10 mouse cellular contexts compared by ENCODE assay signal in the genomic region with DNA sequence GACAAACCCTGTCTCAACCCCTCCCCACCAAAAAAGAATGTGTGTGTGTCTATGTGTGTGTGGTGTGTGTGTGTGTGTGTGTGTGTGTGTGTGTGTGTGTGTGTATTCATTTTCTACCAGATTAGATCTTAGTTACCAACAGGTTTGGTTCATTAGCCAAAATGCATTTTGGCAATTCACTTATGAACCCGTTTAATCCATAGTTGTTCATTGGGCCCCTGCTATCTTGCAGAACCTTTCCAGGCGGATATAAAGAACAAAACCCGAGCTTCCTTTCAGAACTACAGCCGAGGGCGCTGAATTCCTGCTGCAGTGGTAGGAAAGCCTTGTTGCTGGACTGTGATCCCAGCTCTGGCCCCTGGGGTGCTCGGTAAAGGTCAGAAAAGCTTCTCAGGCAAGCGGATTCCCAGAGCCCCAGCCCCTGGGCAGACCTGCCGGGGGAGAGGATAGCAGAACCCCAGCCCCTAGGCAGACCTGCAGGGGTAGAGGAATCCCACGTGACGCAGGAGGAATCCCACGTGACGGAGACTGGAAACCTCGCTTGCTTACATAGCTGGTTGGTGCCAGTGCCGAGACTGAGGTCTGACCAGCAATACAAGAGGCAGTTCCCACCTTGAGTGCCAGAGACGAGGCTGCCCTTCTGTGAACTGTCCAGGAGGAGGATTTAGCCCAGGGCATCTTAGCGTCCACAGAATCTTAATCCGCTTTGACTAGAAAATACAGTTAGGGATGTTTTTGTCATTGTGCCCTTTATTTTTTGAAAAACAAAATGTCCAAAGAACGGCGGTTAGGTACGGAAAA. TPM values are rescaled to one million over a fixed set of nuclear protein-coding genes. Genes with fewer than 3 reads are reported as not detected.
DNase-seq lines count a peak whose midpoint lies in the region; ATAC-seq and TF ChIP-seq lines count a peak whose summit lies in the region.
"Had no signal": no experiment of that assay in that cellular context is flagged by ENCODE, and none has a peak within 500 bp of the region (broad histone marks: within the 10 kb centered on the region; RNA-seq: fewer than 3 reads in every experiment).

No protein-coding gene starts in this region.

- H3K9ac ChIP-seq in hindbrain, embryonic 14.5 days = no peak overlapping the region
- H3K9ac ChIP-seq in hindbrain, embryonic 11.5 days (ENCODE audit: low read depth, low read length) = no peak overlapping the region
- H3K9ac ChIP-seq in heart, embryonic 15.5 days = no peak overlapping the region
- no peak overlapping the region for H3K9ac ChIP-seq in midbrain, postnatal 0 days (replicated peaks; ENCODE audit: low read length, poor library complexity, severe bottlenecking)

- no peak for ATAC-seq in hindbrain, embryonic 14.5 days (ENCODE audit: low FRiP score)
- no peak for ATAC-seq in hindbrain, embryonic 11.5 days (ENCODE audit: low FRiP score)
- no peak for ATAC-seq in heart, embryonic 15.5 days (replicated peaks; ENCODE audit: insufficient number of reproducible peaks, insufficient read depth, low FRiP score, low read depth)
- no peak for ATAC-seq in midbrain, postnatal 0 days (ENCODE audit: low FRiP score)
- no peak for ATAC-seq in erythroblast, adult 5-6 weeks (replicated peaks; ENCODE audit: low FRiP score, poor library complexity, severe bottlenecking)

- H3K36me3 ChIP-seq in hindbrain, embryonic 14.5 days (replicated peaks; ENCODE audit: control insufficient read depth, insufficient read depth) = no peaks in the 10 kb centered on the region
- no peaks in the 10 kb centered on the region for H3K36me3 ChIP-seq in hindbrain, embryonic 11.5 days (ENCODE audit: control insufficient read depth, insufficient read depth, low read length)
- no peaks in the 10 kb centered on the region for H3K36me3 ChIP-seq in forebrain, embryonic 10.5 days (replicated peaks)
- no peaks in the 10 kb centered on the region for H3K36me3 ChIP-seq in heart, embryonic 15.5 days
- H3K36me3 ChIP-seq in midbrain, postnatal 0 days (ENCODE audit: insufficient read depth, low read length) = no peaks in the 10 kb centered on the region

- DNase-seq in hindbrain, embryonic 14.5 days (ENCODE audit: low spot score) = no peak
- DNase-seq in hindbrain, embryonic 11.5 days (ENCODE audit: low spot score) = no peak
- DNase-seq in forebrain, embryonic 10.5 days (ENCODE audit: extremely low spot score, low spot score) = peak; percentile 24
- DNase-seq in midbrain, postnatal 0 days (ENCODE audit: low spot score) = no peak
- no peak for DNase-seq in thymus, postnatal 25 days
- DNase-seq in thymus, postnatal 0 days (ENCODE audit: low spot score) = no peak

- H3K9me3 ChIP-seq in hindbrain, embryonic 14.5 days (ENCODE audit: control insufficient read depth, low read length) = no peaks in the 10 kb centered on the region
- no peaks in the 10 kb centered on the region for H3K9me3 ChIP-seq in hindbrain, embryonic 11.5 days (ENCODE audit: control insufficient read depth, low read length)
- H3K9me3 ChIP-seq in forebrain, embryonic 10.5 days = no peaks in the 10 kb centered on the region
- no peaks in the 10 kb centered on the region for H3K9me3 ChIP-seq in heart, embryonic 15.5 days (replicated peaks)
- H3K9me3 ChIP-seq in midbrain, postnatal 0 days (ENCODE audit: low read length) = no peaks in the 10 kb centered on the region

- 49% methylated on average over 20 of the region's 20 CpGs for WGBS in hindbrain, embryonic 14.5 days
- 55% methylated on average over 20 of the region's 20 CpGs for WGBS in hindbrain, embryonic 11.5 days
- WGBS in forebrain, embryonic 10.5 days = 46% methylated on average over 20 of the region's 20 CpGs
- WGBS in heart, embryonic 15.5 days = 49% methylated on average over 20 of the region's 20 CpGs
- 46% methylated on average over 20 of the region's 20 CpGs for WGBS in midbrain, postnatal 0 days

- H3K27ac ChIP-seq in hindbrain, embryonic 14.5 days = no peak overlapping the region
- no peak overlapping the region for H3K27ac ChIP-seq in hindbrain, embryonic 11.5 days (ENCODE audit: low read depth, low read length)
- H3K27ac ChIP-seq in forebrain, embryonic 10.5 days = peak overlapping the region; percentile 48
- H3K27ac ChIP-seq in heart, embryonic 15.5 days = no peak overlapping the region
- H3K27ac ChIP-seq in midbrain, postnatal 0 days (ENCODE audit: low read depth, low read length) = no peak overlapping the region
- H3K27ac ChIP-seq: kidney, postnatal 0 days; macrophage had no signal

- no peak overlapping the region for H3K4me3 ChIP-seq in hindbrain, embryonic 14.5 days (replicated peaks; ENCODE audit: low read length)
- no peak overlapping the region for H3K4me3 ChIP-seq in hindbrain, embryonic 11.5 days (ENCODE audit: low read depth, low read length)
- H3K4me3 ChIP-seq in forebrain, embryonic 10.5 days = peak overlapping the region; percentile 30
- no peak overlapping the region for H3K4me3 ChIP-seq in heart, embryonic 15.5 days
- no peak overlapping the region for H3K4me3 ChIP-seq in midbrain, postnatal 0 days (ENCODE audit: low read depth, low read length)

- no peaks in the 10 kb centered on the region for H3K4me1 ChIP-seq in hindbrain, embryonic 14.5 days (replicated peaks; ENCODE audit: control insufficient read depth, insufficient read depth, low read length)
- no peaks in the 10 kb centered on the region for H3K4me1 ChIP-seq in hindbrain, embryonic 11.5 days (replicated peaks; ENCODE audit: control insufficient read depth, insufficient read depth, low read length)
- peaks cover 14% of the 10 kb centered on the region for H3K4me1 ChIP-seq in forebrain, embryonic 10.5 days
- H3K4me1 ChIP-seq in heart, embryonic 15.5 days (replicated peaks) = peaks cover 6% of the 10 kb centered on the region; the same call in 1 of the 2 replicates
- no peaks in the 10 kb centered on the region for H3K4me1 ChIP-seq in midbrain, postnatal 0 days (ENCODE audit: insufficient read depth, low read length)

- no peaks in the 10 kb centered on the region for H3K27me3 ChIP-seq in hindbrain, embryonic 14.5 days (ENCODE audit: control insufficient read depth, insufficient read depth, low read length)
- H3K27me3 ChIP-seq in hindbrain, embryonic 11.5 days (ENCODE audit: control insufficient read depth, insufficient read depth, low read length) = no peaks in the 10 kb centered on the region
- peaks cover 3% of the 10 kb centered on the region; the same call in 1 of the 2 replicates for H3K27me3 ChIP-seq in forebrain, embryonic 10.5 days (ENCODE audit: poor library complexity, severe bottlenecking)
- peaks cover 4% of the 10 kb centered on the region; the same call in 1 of the 2 replicates for H3K27me3 ChIP-seq in heart, embryonic 15.5 days
- no peaks in the 10 kb centered on the region for H3K27me3 ChIP-seq in midbrain, postnatal 0 days (ENCODE audit: insufficient read depth, low read length)

- no peak for TF ChIP-seq CTCF in midbrain, postnatal 0 days (IDR thresholded peaks at IDR 0.05)

- peak overlapping the region; percentile 22 for H3K4me2 ChIP-seq in hindbrain, embryonic 14.5 days (replicated peaks)
- H3K4me2 ChIP-seq in hindbrain, embryonic 11.5 days (replicated peaks; ENCODE audit: low read depth, low read length) = no peak overlapping the region
- H3K4me2 ChIP-seq in heart, embryonic 15.5 days = peak overlapping the region; percentile 49
- H3K4me2 ChIP-seq in midbrain, postnatal 0 days (ENCODE audit: low read depth, low read length, poor library complexity, severe bottlenecking) = peak overlapping the region; percentile 22

RNA-seq across cellular contexts. Expression of a gene that starts 12.3 kb away (rescaled TPM):
- polyA plus RNA-seq in hindbrain, embryonic 14.5 days (2014; fragmentation: Nextera tagmentation; extraction: Ambion mirVana) = 2.8 and 3.0 TPM in 2 replicates
- polyA plus RNA-seq in hindbrain, embryonic 11.5 days (2014; fragmentation: Nextera tagmentation; extraction: Ambion mirVana) = 6.0 and 6.3 TPM in 2 replicates
- polyA plus RNA-seq in forebrain, embryonic 10.5 days (2016; fragmentation: Nextera tagmentation; extraction: Ambion mirVana) = 4.8 and 5.9 TPM in 2 replicates
- 2.4 and 6.6 TPM in 2 replicates for polyA plus RNA-seq in heart, embryonic 15.5 days (2015; fragmentation: Nextera tagmentation; extraction: Ambion mirVana)
- 3.9 TPM in 2 replicates for total RNA-seq in midbrain, postnatal 0 days (2014; rRNA removed)
- polyA plus RNA-seq in midbrain, postnatal 0 days (2015; fragmentation: Nextera tagmentation; extraction: Ambion mirVana) = 4.8 and 7.9 TPM in 2 replicates
- total RNA-seq in erythroblast, adult 5-6 weeks (2015; ENCODE audit: low replicate concordance) = 0.63 TPM in 1 of 2 replicates, not detected in the other
- 0.60 TPM in 1 of 2 replicates, not detected in the other for total RNA-seq in erythroblast, adult 5-6 weeks (2017; ENCODE audit: low replicate concordance)
- polyA plus RNA-seq in thymus, postnatal 0 days (2015; fragmentation: Nextera tagmentation; extraction: Ambion mirVana) = 3.0 and 3.5 TPM in 2 replicates
